Mouse (Mus musculus): Measurements from ENCODE around the gene Tmem229b. TPM values are rescaled to one million over a fixed set of nuclear protein-coding genes. Genes with fewer than 3 reads are reported as not detected.
"Not testable (repeated sequence)": the region's sequence is repeated elsewhere in the genome, so short reads cannot be mapped to it uniquely, and the experiment has no call there.

Tmem229b gene
- total RNA-seq, 2 experiments from 2014 or later, result 105 to 109 TPM

DNA sequence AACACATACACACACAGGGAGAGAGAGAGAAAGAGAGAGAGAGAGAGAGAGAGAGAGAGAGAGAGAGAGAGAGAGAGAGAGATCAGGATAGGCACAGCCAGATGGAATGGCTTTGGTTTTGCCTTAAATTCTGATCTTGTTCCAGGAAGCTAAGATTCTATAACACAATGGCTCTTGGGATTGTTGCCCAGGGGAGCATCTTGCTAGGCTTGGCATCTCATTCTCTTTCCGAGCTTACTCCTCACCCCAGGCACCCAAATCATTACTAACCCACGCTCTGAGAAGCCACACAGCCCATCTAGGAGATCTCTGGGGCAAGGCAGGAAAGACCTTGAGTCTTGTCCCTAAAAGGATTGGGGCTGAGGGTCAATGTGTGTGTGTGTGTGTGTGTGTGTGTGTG is 33.6 kb downstream of the Tmem229b start:
- DNase-seq (ENCODE audit: extremely low spot score in 1 of 2, low spot score in 2 of 2), result no peak
- intact Hi-C loops (cut with DNase I), result no loop called here

DNA sequence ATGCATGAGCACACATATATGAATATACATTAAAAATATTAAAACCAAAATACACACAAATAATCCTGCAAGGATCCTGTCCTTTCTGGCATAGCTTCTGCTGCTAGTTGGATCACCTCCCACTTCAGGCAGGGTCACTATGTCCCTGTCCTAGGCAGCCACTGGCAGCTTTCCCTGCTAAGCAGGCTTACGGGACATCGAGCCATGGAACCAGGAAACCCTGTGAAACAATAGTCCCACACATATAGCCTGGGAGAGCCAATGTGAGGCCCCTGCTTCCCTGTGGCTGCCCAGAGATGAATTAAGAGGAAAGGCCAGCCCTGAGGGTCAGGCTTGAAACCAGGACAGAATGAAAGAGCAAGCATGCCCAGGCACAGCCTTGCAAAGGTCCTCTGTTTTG is 35.8 kb downstream of the Tmem229b start:
- intact Hi-C loops (cut with DNase I), result no loop called here
- DNase-seq (ENCODE audit: extremely low spot score in 1 of 2, low spot score in 2 of 2), result no peak

DNA sequence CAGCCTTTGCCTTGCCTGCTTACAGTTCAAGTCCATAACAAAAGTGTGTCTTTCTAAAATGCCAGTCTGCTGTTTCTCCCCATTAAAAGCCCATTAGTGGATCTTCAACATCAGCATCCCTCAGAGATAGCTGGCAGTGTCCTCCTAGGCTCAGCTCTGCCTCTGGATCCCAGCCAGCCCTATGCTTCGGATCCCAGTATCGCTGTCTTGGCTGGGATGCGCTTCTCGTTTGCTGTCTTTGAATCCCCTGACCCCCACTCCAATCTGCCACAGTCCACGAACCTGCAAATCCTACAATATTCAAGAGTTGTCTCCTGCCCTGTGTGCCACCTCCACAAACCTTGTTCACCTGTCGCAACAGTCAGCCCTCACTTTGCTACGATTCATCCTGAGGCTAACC is 36.7 kb downstream of the Tmem229b start:
- no peak for DNase-seq (ENCODE audit: extremely low spot score in 1 of 2, low spot score in 2 of 2)
- intact Hi-C loops (cut with DNase I), result no loop called here

GRCm38 (mm10) chr12:78964496-78964895 is 42.9 kb downstream of the Tmem229b start:
- intact Hi-C loops (cut with DNase I); DNase-seq (ENCODE audit: extremely low spot score in 1 of 2, low spot score in 2 of 2): not testable (repeated sequence)

GRCm38 (mm10) chr12:78956405-78956804 is 51.0 kb downstream of the Tmem229b start:
- DNase-seq (ENCODE audit: extremely low spot score in 1 of 2, low spot score in 2 of 2), result no peak
- intact Hi-C loops (cut with DNase I), result no loop called here

DNA sequence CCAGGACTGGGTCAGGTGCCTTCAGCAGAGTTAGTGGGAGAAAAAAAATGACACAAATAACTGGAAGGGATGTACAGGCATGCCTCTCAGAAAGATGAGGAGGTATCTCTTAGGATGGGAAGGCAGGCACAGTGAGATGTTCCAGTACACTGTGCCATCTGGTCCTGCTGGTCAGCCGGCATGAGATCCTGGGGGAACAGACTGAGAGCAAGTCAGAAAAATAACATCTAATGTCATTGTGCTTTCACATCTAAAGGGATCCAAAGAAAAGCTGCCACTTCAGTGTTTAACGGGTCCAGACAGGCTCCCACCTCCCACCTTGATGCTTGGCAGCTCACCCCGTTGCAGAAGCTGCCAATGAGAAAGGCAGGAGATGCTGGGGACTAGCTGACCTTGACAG is 54.9 kb downstream of the Tmem229b start:
- intact Hi-C loops (cut with DNase I), result no loop called here
- DNase-seq (ENCODE audit: extremely low spot score in 1 of 2, low spot score in 2 of 2), result no peak

DNA sequence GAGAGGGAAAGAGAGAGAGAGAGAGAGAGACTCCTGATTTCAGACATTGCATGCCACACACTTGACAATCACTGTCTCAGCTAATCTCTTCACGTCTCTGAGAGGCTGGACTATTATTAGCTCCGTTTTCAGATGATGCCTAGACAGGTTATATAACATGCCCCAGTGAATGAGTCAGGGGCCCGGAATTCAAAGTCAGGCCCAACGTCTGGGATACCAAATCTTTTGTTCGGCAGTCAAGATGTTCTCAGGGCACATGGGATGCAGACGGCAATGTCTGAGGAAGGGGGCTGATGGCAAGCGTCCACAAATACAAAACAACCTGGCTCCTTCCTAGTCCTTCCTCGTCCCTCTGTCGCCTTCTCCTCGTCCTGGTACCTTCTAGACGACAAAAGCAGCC is 55.4 kb downstream of the Tmem229b start:
- DNase-seq (ENCODE audit: extremely low spot score in 1 of 2, low spot score in 2 of 2), result no peak
- intact Hi-C loops (cut with DNase I), result no loop called here

DNA sequence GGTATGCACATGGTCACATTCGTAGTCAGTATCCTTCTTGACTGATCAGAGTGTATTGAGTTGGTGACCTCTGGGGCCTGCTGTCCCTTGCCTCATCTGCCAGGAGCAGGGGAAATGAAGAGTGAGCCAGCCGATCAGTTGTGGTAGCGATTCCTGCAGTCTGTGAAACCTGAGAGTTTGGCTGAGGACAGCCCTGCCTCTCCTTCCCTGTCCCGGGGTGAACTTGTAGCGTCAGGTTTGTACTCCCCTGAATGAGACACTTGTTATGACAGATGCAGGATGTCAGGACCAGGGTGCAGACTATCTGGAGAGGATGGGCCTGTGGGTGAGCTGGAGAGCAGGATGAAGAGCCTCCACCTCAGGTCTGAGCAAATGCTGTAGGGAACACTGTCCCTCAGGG is 59.8 kb downstream of the Tmem229b start:
- intact Hi-C loops (cut with DNase I), result no loop called here
- DNase-seq (ENCODE audit: extremely low spot score in 1 of 2, low spot score in 2 of 2), result no peak

- intact Hi-C loops (cut with DNase I), result no loop called here
- DNase-seq (ENCODE audit: extremely low spot score in 1 of 2, low spot score in 2 of 2), result no peak
These were observed 60.3 kb downstream of the Tmem229b start for GRCm38 (mm10) chr12:78947161-78947560.

DNA sequence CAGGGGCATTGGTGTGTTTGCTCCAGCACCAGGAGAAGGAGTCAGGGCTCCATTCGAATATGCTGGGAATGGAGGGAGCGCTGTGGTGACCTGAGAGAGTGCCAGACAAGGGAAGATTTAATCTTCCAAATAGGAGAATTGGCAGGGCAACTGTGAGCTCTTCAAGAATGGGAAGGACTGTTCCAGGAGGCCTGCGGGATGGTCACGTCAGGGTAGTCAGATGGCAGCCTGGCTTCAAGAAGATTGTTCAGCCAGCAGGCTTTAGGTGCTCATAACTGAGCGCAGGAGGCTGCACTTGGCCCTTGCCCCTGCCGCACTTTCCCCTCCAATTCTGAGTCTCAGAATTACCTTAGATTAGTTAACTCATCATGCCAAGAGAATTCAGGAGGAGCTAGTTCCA is 64.5 kb downstream of the Tmem229b start:
- intact Hi-C loops (cut with DNase I), result no loop called here
- no peak for DNase-seq (ENCODE audit: extremely low spot score in 1 of 2, low spot score in 2 of 2)

- no peak for DNase-seq (ENCODE audit: extremely low spot score in 1 of 2, low spot score in 2 of 2)
- intact Hi-C loops (cut with DNase I), result no loop called here
These were observed 67.3 kb downstream of the Tmem229b start for GRCm38 (mm10) chr12:78940081-78940480.

DNA sequence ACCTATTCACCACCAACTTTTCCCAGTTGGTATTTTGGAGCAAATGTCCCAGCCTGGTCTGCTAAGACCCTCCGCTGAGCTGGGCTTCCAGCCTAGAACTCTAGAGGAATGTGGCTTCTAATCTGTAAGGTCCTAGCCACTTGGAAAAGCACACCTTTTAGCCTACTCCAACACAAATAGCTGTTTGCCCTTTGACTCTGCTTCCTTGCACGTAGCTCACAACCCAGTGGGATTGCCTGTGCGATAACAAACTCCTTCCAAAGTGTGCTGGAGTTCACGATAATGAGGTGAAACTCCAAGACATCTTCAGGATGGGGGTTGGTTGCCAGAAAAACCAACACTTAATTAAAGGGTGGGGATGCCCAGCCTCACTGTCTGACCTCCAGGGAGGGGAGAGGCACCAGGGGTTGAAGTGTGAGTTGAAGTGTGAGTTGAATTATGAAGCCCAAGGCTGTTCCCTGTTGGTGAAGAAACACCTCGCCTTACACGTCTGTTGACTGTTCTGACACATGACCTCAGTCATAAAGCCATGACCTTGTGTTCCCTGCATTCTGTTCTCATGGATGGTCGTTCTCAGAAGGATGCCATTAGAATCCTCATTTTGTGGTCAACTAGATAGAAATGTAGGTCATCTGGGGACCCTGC is 67.9 kb downstream of the Tmem229b start:
- intact Hi-C loops (cut with DNase I), result no loop called here
- no peak for DNase-seq (ENCODE audit: extremely low spot score in 1 of 2, low spot score in 2 of 2)

DNA sequence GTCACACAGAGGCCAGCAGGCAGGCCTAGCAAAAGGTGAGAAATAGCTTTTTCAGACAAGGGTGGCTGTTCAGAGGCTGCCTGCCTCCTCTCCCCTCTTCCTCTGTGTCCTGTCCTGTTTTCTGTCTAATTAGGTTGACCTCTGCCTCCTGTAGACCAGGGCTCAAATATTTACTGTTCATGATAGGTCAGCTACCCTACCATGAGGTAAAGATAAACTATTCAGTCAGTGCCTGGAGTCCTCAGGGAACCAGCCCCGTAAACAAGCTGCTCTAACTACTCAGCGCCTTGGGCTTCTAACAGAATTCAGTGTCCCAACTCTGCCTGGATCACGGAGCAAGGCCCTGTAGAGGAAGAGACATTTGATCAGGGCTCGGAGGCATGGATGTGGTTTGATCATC is 70.9 kb downstream of the Tmem229b start:
- DNase-seq (ENCODE audit: extremely low spot score in 1 of 2, low spot score in 2 of 2), result no peak
- intact Hi-C loops (cut with DNase I), result no loop called here

- DNase-seq (ENCODE audit: extremely low spot score in 1 of 2, low spot score in 2 of 2), result no peak
- intact Hi-C loops (cut with DNase I), result no loop called here
These were observed 77.5 kb downstream of the Tmem229b start for GRCm38 (mm10) chr12:78929900-78930299.

DNA sequence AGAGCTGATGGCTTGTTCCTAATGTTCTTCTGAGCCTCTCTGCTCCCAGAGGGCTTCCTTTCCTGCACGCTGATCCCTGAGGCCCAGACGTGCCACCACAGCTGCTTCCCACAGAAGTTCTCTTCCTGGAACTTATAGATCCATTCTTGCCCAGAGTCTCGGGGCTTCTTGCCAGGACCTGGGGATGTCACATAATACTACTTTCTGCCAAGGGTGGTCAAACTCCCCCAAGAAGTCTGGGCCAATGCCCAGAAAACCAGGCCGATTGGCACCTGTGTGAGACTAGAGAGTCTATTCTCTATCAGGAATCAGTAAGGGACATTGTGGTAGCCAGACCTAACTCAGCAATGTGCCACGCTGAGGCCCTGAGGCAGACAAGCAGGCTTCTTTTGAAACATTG is 80.1 kb downstream of the Tmem229b start:
- no peak for DNase-seq (ENCODE audit: extremely low spot score in 1 of 2, low spot score in 2 of 2)
- intact Hi-C loops (cut with DNase I), result no loop called here

DNA sequence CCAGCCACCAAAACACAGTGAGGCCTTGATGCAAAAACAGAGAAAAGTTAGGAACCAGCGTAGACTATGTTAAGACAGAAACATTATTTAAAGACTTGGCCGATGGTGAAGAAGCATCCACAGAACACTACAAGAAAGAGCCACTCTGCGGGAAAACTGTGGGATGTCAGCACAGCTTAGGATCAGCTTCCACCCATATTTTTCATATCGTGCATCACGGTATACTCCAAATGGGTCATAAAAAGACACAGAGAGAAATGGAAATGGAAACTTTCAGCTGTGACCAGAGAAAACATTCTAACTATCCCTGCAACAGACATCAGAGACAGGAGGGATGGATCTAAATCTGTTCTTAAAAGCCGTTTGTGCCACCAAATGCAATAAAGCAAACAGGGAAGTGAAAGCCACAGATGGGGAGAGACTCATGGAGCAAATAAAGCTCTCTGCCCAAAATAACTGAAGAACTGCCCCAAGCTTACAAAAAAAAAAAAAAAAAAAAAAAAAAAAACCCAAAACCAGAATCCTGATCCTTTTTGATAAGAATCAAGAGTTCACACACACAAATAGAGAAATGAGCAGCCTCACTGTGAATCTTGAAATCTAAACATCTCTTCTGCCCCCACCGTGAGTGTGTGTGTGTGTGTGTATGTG is 83.8 kb downstream of the Tmem229b start:
- intact Hi-C loops (cut with DNase I), result no loop called here
- DNase-seq (ENCODE audit: extremely low spot score in 1 of 2, low spot score in 2 of 2), result peak in 1 of 2 experiments; percentile 29

DNA sequence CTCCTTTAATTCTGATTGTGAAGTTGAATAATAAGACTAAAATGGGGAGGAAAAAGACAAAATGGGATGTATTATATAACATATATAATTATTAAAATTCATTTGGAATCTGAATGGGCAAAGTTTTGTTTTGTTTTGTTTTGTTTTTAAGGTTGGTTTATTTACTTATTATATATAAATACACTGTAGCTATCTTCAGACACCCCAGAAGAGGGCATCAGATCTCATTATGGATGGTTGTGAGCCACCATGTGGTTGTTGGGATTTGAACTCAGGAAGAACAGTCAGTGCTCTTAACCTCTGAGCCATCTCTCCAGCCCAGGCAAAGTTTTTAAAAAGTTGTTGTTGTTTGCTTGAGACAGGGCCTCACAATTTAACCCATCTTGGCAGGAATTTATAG is 84.5 kb downstream of the Tmem229b start:
- intact Hi-C loops (cut with DNase I); DNase-seq (ENCODE audit: extremely low spot score in 1 of 2, low spot score in 2 of 2): not testable (repeated sequence)

DNA sequence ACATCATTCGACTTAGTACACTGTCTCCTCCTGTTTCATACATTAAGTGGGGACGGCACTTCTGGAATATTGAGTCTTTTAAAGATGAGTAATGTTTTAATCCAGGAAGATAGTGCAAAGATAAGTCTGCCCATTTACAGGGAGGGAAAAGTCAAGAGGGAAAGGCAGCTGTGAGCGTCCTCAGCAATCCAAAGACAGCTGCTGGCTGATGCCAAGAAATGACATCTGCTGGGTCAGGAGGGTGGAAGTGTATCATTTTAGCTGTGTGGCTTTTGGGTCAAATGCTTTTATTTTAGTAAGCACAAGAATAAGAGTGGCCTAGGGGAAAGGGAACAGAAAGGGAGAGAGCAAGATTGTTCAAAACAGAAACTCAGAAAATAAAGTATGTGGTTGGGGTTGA is 85.4 kb downstream of the Tmem229b start:
- intact Hi-C loops (cut with DNase I), result no loop called here
- DNase-seq (ENCODE audit: extremely low spot score in 1 of 2, low spot score in 2 of 2), result no peak

- no peak for DNase-seq (ENCODE audit: extremely low spot score in 1 of 2, low spot score in 2 of 2)
- intact Hi-C loops (cut with DNase I), result no loop called here
These were observed 86.0 kb downstream of the Tmem229b start for GRCm38 (mm10) chr12:78921421-78921820.

DNA sequence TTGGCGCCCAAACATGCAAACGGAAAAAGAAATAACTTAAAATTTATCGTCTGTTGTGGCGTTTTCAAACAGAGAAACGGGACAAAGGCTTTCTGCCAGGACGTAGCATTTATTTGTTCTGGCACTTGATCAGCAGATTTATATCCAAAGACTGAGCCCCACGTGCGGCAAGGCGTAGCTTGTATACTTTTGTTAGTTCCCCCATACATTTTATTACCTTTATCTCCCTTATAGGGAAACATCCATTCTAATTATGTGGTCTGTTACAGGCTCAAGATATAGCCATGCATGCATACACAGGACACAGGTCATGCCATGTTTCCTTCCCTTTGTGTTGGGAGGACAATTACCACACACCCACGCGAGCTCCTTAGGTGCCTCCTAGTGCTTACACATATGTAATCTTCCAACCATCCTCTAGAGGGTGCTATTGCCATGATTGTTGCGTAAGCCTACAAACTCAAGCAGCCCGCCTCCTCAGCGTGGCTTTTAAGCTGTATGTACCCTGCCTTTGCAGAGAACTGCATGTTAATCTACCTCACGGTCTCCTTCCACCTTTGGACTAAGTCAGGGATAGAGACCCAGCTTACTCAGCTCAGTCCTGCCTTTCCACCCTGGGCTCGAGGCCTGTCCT is 88.2 kb downstream of the Tmem229b start:
- intact Hi-C loops (cut with DNase I), result loop anchor here (2.0 kb wide), 3 partner anchors 88 to 178 kb away; partner anchors contain the start of genes Pigh and Tmem229b
- DNase-seq (ENCODE audit: extremely low spot score in 1 of 2, low spot score in 2 of 2), result peak; percentile 67 to 77
